Mouse (Mus musculus) E14TG2a.4 (cell line): ENCODE measurements at regions not wholly inside any gene's neighbourhood (a gene's known extent, or its start where the extent isn't known, plus 50 kb on each side); places are given as distances from the start of the nearest gene placed in this dataset.

Source experiments
- CTCF ChIP-seq: conservative IDR thresholded peaks from 2 replicates; pipeline ENCODE4 v1.5.1; 2014; ENCODE audit warnings: low read length
- NANOG ChIP-seq: IDR thresholded peaks from 2 replicates; pipeline ENCODE4 v1.6.1; 2014; ENCODE audit warnings: borderline replicate concordance, low read length, mixed read lengths
- POU5F1 ChIP-seq: IDR thresholded peaks from 2 replicates; pipeline ENCODE4 v1.6.1; 2014; ENCODE audit warnings: low read length, borderline replicate concordance

DNA sequence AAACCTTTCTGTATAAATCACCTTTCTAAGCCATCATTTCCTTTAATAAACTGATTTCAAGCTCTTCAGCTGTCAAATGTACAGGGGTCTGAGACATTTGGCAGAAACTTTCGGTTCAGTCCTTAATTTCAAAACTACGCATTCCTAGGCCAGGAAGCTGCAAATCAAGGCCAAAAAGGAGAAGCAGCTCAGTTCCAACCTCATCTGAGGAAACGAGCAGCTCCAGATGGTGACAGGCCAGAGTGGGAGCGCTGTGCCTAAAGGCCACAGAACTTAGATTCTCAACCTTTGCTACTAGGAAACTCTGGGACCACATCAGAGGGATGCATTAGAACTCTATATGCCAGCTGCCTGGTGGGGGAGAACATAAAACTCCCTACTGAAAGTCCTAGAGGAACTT is 150.6 kb downstream of the Ahr start:
- TF ChIP-seq CTCF, result no peak
- TF ChIP-seq NANOG, result no peak
- no peak for TF ChIP-seq POU5F1
